Mouse (Mus musculus) urinary bladder, postnatal 36 days (tissue): ENCODE data around the gene Olfr684.

Experiments
- DNase-seq, 2 experiments: peaks; one replicate each; pipeline ENCODE4 v3.0.0; 2022; ENCODE audit warnings: low spot score in 2 of 2, mixed read lengths in 1 of 2

The Olfr684 gene

DNA sequence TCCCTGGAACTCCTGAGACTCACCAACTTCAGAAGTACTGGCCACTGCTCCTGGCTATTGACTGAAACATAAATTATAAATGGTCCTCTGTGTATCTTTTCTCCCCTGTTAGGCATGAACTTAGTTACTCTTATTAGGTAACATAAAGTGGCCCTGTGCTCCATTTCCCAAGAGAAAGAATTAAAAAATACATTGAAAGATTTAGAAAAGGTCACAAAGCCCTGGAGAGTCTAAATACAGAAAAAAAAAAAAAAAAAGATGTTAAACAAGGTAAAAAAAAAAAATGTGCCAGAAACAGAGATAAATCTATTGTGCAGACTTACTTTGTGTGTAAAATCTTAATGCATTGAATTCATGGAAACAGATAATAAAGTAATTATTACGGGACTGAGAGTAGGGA lies at the start of gene Olfr684:
Olfr684 (minus strand) TSS at position 101 of the 400 bp plus-strand sequence.
- DNase-seq = no peak

DNA sequence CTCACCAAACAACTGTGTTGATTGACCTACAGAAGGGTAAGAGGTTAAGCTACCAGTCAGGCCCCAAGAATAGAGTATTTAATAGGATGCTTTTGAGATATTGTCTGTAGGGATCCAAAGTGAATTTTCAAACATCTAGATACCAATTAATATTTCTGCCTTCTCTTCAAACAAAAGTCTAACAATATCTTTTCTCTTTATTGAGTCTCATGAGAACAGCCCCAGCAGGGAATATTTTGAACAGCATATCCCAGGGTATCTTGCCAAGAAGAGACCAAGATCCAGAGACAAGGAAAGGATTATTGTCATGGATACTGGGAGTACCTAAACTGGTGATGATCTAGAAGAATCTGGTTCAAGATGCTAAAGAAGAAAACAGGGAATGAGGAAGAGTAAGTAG lies 43.9 kb upstream of the Olfr684 start, which contains the start of gene Olfr686:
Olfr686 (minus strand) TSS at position 101 of the 400 bp plus-strand sequence.
- no peak for DNase-seq

DNA sequence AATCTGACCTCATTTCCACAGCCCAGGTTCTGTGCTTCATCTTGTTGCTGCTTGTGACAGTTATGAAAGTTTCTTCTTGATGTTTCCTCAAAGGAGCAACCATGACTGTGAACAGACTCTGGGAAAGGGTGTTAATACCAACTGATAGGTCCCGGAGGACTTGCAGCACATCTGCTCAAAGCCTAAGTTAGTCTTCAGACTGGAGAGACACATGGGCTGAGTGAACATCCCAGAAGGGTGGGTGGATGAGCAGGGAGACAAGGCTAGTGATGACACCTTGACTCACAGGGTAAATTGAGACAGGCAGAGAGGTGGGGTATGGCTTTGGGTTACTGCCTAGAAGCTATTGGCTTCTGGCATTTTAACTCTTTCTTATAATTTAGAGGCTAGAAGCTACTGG lies 22.5 kb upstream of the Olfr684 start, which contains the start of gene Olfr685:
Olfr685 (minus strand) TSS at position 101 of the 400 bp plus-strand sequence.
- no peak for DNase-seq

DNA sequence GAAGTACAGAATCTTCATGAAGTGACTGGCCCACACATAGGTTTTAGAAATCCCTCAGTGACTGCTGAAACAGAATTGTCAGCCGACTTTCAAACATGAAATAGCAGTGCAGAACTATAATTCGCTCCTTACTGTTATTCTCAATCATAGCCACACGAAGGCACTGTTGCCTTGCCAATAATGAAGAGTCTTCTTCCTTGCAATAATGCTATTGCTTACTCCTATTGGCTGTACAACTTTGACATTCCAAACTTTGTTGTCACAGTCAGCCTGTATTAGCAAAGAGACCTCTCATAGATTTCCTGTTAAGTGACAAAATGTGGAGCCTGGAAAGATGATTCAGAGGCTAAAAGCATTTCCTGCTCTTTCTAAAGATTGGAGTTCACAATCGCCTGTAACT lies 7.3 kb upstream of the Olfr684 start:
- no peak for DNase-seq

DNA sequence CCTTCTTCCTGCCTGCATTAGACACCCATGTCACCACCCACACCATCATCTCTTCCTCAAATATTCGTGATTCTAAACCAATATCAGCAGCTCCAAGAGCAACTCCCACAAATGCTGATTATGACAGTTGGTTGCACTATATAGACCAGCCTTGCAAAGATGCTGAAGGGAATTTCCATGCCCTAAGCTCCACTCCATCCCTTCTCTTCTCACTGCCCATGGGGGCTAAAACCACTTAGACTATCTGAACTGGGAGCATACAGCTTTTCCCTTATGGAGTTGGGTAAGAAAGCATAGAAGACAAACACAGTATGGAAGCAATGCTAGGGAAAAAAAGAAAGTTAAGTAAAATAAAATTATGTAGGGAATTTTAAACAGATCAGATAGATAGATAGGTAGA lies 16.5 kb downstream of the Olfr684 start, which contains the start of gene Olfr683:
Olfr683 (minus strand) TSS at position 101 of the 400 bp plus-strand sequence.
- no peak for DNase-seq

DNA sequence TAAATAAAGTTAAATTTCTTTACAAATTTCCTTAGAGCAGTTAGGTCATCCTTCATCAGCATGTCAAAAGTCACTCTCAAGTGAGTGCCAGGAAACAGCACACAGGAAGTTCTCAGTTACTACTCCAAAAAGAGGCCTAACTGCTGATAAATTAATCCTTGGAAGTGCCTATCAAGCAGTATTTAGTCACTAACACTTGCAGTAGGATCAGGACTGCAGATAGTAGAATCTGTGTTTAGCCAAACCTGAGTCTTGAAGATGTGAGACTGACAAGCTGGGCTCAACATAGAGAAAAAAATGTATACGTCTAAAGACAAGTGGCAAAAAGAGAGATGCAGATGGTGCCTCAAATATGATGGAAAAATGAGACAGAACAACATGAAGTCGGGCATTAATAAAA lies 22.2 kb downstream of the Olfr684 start:
- no peak for DNase-seq

DNA sequence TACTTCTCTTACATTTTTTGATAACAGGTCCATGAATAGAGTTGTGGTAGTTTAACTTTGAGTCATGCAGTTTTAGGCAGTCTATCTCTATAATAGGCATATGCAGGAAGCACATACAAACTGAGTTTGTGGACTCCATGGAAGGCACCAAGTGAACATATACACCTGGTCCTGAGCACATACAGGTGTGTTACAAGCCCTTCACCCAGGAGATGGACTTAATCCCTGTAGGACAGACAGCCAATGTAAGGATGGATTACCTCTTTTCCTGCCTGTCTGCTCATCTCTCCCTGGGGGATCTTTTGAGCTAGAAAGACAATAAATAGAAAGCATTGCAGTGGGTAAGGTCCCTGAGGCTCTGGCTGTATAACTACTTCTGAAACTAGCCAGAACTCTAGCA lies 46.9 kb downstream of the Olfr684 start, which contains the start of gene Olfr681:
Olfr681 (plus strand) TSS at position 301 of the 400 bp plus-strand sequence.
- no peak for DNase-seq
